Mouse (Mus musculus): ENCODE measurements around the gene Gemin4. TPM values are rescaled to one million over a fixed set of nuclear protein-coding genes. Genes with fewer than 3 reads are reported as not detected.
"Not testable (repeated sequence)": the region's sequence is repeated elsewhere in the genome, so short reads cannot be mapped to it uniquely, and the experiment has no call there.

Gene Gemin4
- polyA plus RNA-seq, 1 experiment: 7.3 TPM

- whole genome bisulfite sequencing: 92% methylated on average over 5 of the region's 5 CpGs
- DNase-seq (ENCODE audit: low read depth, low spot score): no peak
Measured at GRCm38 (mm10) chr11:76224631-76225030, 7.2 kb upstream of the Gemin4 start.

DNA sequence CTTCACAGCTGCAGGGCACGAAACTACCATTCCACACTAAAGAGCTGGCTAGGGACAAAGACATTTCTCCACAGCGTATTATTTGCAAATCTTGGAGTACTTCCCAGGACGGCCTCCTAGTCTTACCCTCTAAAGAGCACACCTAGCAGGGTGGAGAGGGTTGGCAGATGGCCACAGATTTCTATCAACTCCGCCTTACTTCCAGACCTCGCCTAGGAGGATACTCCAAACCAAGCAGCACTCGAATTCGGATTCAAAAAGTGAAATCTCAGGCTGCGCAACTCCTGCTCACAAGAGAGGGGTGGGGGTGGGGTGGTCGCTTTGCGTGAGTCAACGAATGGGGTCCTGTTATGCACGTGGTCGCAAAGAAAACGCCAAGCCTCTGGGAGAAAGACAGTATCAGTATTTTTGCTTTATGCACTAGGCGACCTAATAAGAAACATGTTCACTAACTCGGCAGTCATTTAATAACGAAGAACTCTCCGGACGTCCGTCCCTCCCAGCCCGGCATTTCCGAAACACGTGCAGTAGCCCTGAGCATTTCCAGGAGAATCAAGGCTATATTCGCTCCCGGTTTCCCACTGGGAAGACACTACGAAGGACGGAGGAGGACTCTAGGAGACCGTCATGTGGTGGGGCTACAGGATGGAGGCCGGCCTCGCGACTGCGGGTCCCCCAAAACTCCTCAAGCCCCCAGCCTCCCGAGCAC is 629 bp downstream of the Gemin4 start:
- DNase-seq (ENCODE audit: low read depth, low spot score): peak; percentile 76
- 1% methylated on average over 33 of the region's 33 CpGs for WGBS

GRCm38 (mm10) chr11:76216049-76216540 is 1.4 kb downstream of the Gemin4 start:
- DNase-seq (ENCODE audit: low read depth, low spot score): no peak
- 44% methylated on average over 5 of the region's 5 CpGs for WGBS

DNA sequence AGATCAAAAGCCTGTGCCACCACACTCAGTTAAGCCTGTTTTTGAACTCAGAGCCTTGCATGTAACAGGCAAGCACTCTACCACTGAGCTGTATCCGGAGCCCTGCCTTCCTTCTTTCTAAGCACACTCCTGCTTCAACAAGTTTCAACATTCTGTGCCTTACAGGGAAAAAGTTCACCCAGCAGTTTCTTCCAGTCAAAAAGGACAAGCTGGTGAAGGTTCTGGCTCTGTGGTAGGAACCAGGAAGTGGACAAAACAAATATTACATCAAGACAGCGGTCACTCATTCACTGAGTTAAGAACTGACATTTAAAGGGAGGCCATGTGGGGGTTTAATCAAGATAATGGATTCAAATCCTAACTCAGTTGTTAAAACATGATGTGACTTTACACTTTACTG is 2.5 kb downstream of the Gemin4 start:
- DNase-seq (ENCODE audit: low read depth, low spot score): no peak
- WGBS: 42% methylated on average over 2 of the region's 2 CpGs

GRCm38 (mm10) chr11:76213841-76214240 is 3.6 kb downstream of the Gemin4 start:
- DNase-seq (ENCODE audit: low read depth, low spot score): no peak
- whole genome bisulfite sequencing: 93% methylated on average over 5 of the region's 5 CpGs

DNA sequence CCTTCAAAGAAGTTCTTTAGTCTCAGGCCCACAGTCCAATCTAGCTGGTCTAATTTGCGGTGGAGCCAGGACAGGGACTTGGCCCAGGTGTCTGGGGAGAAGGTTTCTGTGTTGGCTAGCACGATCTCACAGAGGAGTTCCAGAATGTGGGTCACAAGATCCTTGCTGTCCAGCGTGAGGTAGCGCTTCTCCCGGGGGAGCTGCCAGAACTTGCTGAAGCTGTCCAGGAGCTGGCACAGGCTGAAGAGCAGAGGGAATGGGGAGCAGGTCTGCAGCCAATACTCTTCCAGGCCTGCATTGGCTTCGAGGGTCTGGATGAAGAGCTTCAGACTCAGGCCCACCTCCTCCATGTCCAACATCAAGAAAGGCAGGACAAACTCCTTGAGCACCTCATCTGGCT is 5.9 kb downstream of the Gemin4 start:
- WGBS: 90% methylated on average over 5 of the region's 6 CpGs
- DNase-seq (ENCODE audit: low read depth, low spot score): not testable (repeated sequence)

DNA sequence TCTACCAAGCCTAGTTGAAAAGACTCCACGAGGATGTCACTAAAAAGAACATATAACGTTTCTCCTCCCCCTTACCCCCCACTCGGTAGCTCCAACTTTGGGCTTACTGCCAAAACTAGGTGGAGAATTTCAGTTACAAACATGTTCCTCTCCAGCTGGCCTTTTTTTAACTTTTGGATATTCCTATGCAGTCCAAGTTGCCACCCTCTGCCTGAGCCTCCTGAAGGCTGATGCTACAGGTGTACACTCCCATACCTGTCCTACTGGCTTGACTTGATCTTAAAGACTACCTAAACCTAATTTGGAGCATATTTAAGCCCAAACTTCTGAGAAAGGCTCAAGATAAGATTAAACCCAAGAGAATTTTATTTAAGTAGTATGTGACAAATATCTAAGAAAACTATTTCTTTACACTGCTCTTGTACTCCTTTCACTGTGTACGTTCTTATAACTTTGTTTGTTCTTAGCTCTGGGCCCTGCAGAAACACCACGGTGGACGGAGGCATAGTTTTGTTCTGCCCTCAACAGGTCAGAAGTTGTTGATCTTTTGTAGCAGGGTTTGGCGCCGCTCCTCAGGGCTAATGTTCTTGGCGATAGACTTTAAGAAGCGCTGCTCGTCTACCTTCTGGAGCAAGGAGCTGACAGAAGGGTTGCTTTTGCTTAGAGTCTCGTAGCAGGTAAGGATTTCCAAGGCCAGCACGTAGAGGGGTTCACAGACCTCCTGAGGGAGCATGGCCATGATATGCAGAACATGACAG is 7.1 kb downstream of the Gemin4 start:
- 66% methylated on average over 13 of the region's 13 CpGs for WGBS
- DNase-seq (ENCODE audit: low read depth, low spot score): no peak

DNA sequence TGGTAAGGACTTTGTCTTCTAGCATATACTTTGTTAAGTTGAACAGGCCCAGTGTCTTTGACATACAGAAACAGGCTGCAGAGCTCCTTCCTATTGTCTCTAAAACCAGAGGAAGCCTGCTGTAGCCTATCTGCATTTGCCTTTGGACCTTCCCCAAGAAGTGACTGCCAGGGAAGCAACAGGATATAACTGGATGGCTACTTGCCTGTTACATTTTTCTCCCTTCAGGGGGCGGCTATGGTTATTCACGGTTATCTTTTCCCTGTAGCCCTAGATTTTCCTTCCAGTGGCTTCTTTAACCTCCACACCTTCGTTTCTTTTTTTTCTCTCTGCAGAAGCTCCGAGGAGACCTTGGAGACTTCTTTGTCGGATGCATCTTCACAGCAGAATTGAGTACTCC is 10.7 kb downstream of the Gemin4 start:
- no peak for DNase-seq (ENCODE audit: low read depth, low spot score)
- WGBS: 87% methylated on average over 5 of the region's 5 CpGs

- DNase-seq (ENCODE audit: low read depth, low spot score): no peak
- 1% methylated on average over 90 of the region's 90 CpGs for WGBS
Measured at GRCm38 (mm10) chr11:76201761-76202674, 15.4 kb downstream of the Gemin4 start.

- 25% methylated on average over 8 of the region's 8 CpGs for WGBS
- DNase-seq (ENCODE audit: low read depth, low spot score): no peak
Measured at GRCm38 (mm10) chr11:76196977-76197469, 20.4 kb downstream of the Gemin4 start.

DNA sequence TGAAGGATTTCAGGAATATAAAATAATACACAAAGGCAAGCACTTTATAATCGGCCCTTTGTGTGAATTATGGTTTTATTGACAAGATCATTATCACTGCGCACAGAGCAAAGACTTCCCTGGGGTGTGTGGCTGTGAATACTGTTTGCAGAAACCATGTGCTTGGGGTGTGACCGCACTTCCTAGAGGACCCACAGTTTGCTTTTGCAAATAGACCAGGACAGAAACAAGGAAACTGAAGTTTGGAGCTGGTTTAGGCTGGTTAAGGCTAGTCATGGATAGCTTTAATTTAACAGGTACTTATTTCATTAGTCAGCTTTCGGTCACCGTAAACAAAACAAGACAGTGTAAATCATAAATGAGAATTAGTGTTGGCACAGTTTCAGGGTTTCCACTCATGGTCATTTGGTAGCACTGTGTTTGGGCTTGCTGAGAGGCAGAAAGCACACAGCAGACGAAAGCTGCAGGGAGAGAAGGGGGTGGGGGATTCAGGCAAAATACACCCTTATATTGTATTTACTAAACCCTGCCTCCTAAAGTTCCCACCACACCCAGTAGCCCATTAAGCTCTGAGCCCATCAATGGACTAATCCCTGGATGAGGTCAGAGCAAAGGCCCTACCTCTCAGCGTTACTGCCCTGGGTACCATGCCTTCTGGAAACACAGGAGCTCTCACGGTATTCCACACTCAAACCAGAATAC is 21.0 kb downstream of the Gemin4 start:
- 17% methylated on average over 8 of the region's 8 CpGs for WGBS
- peak; percentile 92 for DNase-seq (ENCODE audit: low read depth, low spot score)

GRCm38 (mm10) chr11:76186908-76187307 is 30.6 kb downstream of the Gemin4 start:
- no peak for DNase-seq (ENCODE audit: low read depth, low spot score)
- 89% methylated on average over 6 of the region's 6 CpGs for WGBS

DNA sequence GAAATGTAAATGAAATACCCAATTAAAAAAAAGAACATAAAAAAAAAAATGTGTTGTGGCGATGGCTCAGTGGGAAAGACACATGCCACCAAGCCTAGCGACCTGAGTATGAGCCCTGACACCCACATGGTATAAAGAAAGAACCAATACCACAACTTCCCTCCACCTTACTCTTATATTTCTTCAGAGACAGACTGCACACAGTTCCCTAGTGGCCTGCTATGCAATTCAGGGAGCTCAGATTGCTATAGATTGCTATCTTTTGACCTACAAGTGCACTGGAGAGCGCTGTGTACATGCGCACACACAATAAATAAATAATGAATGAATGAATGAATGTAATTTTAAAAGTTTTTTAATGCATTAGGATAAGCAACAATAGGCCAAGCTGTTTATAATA is 33.7 kb downstream of the Gemin4 start:
- DNase-seq (ENCODE audit: low read depth, low spot score): no peak
- WGBS: 84% methylated on average over 4 of the region's 4 CpGs

DNA sequence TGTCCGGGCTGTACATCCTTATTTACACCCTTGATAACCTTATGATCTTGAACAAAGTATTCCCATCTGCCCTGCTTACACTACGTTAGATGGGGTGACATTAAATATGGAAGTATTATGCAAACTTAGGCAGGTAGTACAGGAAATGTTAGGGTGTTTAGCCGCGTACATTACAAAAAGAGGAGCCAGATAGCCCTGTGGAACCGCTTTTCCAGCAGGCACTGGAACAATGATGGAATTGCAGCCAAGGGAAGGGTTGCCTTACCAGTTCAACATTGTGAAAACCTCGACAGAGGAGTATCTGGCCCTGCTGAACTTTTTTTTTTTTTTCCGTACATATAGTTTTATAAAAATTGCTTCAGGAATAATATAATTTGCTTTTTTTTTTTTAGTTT is 37.3 kb downstream of the Gemin4 start:
- WGBS: 8% methylated on average over 7 of the region's 7 CpGs
- DNase-seq (ENCODE audit: low read depth, low spot score): no peak

DNA sequence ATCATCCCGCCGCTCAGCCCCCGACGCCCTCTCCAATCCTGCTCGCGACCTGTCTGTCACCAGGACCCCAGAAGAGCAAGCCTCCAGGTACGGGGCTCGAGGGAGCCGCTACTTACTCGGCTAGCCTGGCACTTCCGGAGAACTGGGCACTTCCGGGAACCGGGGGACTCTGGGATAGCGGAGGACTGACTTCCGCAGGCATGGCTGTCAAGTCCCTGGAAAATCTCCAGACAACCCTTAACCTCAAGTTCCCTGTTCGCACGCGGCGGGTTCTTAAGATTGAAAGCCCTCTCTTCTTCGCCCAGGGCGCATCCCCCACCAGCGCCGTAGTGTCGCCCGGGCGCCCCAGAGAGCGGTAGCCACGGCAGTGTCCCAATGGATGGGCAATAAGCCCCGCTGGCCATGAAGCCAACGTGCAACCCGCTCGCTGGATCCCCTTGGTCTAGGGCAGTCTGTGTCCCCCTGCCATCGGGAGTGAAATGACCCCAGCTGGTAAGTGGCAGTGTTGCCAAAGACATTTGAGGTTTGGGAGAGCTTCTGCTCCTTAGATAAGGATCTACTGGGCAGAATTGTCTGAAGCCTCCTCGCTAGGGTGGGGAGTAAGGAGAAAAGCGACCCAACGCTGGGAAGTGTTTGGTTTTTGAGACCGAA is 37.8 kb downstream of the Gemin4 start, which contains the start of the genes Vps53 and Fam57a:
TSS of gene Vps53 (minus strand) at position 153 of the 651 bp plus-strand sequence.
TSS of gene Fam57a (plus strand) at position 177 of the 651 bp plus-strand sequence.
- DNase-seq (ENCODE audit: low read depth, low spot score): peak; percentile 84
- under 1% methylated on average over 37 of the region's 37 CpGs for WGBS

- under 1% methylated on average over 28 of the region's 28 CpGs for WGBS
- peak; percentile 39 for DNase-seq (ENCODE audit: low read depth, low spot score)
Measured at GRCm38 (mm10) chr11:76178726-76179494, 38.6 kb downstream of the Gemin4 start.

DNA sequence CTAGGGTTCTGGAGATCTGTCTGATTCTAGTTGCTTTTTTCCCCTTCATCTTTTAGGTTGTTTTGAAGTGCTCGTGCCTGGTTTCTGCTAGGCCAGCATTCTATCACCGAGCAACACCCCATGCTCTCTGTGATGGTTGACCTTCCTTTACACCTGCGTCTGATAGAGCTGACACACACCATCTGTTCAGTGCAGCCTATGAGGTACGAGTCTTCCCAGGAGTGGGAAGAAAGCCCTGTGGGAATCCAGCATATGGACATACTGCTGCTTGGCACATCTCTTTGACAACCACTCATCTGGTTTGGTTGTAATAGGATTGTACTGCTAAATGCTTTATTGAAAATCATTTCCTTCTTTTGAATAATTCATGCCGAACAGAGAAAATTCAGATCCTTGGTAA is 47.3 kb downstream of the Gemin4 start:
- WGBS: 76% methylated on average over 5 of the region's 5 CpGs
- DNase-seq (ENCODE audit: low read depth, low spot score): no peak

DNA sequence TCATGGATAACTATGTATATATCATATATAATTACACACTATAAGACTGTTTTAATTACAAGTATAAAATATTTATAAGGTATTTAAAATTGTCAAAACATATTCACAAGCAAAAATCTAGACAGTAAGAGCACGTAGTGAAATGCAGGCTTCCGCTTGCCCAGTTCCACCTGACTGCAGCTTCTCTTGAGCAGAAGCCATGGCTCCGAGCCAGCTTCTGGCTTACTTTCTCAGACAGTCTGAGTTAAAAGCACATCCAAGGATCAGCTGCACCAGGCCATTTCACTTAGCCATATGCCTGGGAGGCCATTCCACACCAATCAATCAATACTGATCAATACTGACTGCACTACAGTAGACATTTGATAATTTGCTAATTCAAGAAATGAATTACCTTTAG is 48.5 kb downstream of the Gemin4 start:
- no peak for DNase-seq (ENCODE audit: low read depth, low spot score)
- WGBS: 74% methylated on average over 3 of the region's 3 CpGs

All from large intestine, adult 2 months (tissue).